Mouse (Mus musculus) neural tube, embryonic 11.5 days (tissue): ENCODE data around the gene Cln6. TPM values are rescaled to one million over a fixed set of nuclear protein-coding genes. Genes with fewer than 3 reads are reported as not detected.

ENCODE experiments used
- ATAC-seq: fragments of 200-750 bp; cut with Nextera tagmentation; 2 replicates; pipeline ENCODE4 v1.8.0; 2017; ENCODE audit warnings: moderate number of reproducible peaks, mild to moderate bottlenecking, moderate TSS enrichment, moderate library complexity; ENCODE audit not compliant: insufficient read depth, low FRiP score, low TSS enrichment
- DNase-seq: peaks from one replicate; pipeline ENCODE4 v3.0.0-alpha.2; 2015; ENCODE audit warnings: low spot score
- H3K27ac ChIP-seq: fragments of 300-500 bp; sonication (generic); 2 replicates; pipeline ENCODE4 v1.5.1; 2014; ENCODE audit warnings: low read depth, mild to moderate bottlenecking, low read length
- H3K27me3 ChIP-seq: fragments of 300-500 bp; sonication (generic); 2 replicates; pipeline ENCODE4 v1.6.1; 2014; ENCODE audit warnings: mild to moderate bottlenecking, low read length, mixed read lengths; ENCODE audit not compliant: control insufficient read depth, insufficient read depth
- H3K36me3 ChIP-seq: fragments of 300-500 bp; sonication (generic); 2 replicates; pipeline ENCODE4 v1.6.1; 2014; ENCODE audit warnings: mild to moderate bottlenecking, low read length, moderate library complexity, mixed read lengths; ENCODE audit not compliant: control insufficient read depth, insufficient read depth
- H3K4me1 ChIP-seq: fragments of 300-500 bp; sonication (generic); 2 replicates; pipeline ENCODE4 v1.6.1; 2014; ENCODE audit warnings: low read length, mixed read lengths; ENCODE audit not compliant: control insufficient read depth, insufficient read depth
- H3K4me2 ChIP-seq: fragments of 300-500 bp; sonication (generic); 2 replicates; pipeline ENCODE4 v1.6.1; 2014; ENCODE audit warnings: low read depth, mild to moderate bottlenecking, moderate library complexity
- H3K4me3 ChIP-seq: fragments of 300-500 bp; sonication (generic); 2 replicates; pipeline ENCODE4 v1.5.1; 2014; ENCODE audit warnings: low read depth, low read length
- H3K9ac ChIP-seq: fragments of 300-500 bp; sonication (generic); 2 replicates; pipeline ENCODE4 v1.6.1; 2014; ENCODE audit warnings: mild to moderate bottlenecking, low read length
- H3K9me3 ChIP-seq: fragments of 300-500 bp; sonication (generic); 2 replicates; pipeline ENCODE4 v1.6.1; 2016; ENCODE audit warnings: low read length; ENCODE audit not compliant: control insufficient read depth
- WGBS: fragments of 180-500 bp; shearing (Covaris S2); extraction: QIAGEN DNeasy Blood & Tissue Kit; methylation state at CpG from one replicate; pipeline ENCODE4 v1.1.7; 2014; 5-methylcytosine and 5-hydroxymethylcytosine counted together
- polyA plus RNA-seq: library from polyadenylated mRNA; unstranded; fragments of >200 nt; fragmentation: Nextera tagmentation; extraction: Ambion mirVana; gene quantifications from 2 replicates; pipeline ENCODE4 v1.2.1, GENCODE M21; 2014

Gene Cln6
- polyA plus RNA-seq, 1 experiment from 2014 or later = 10.4 TPM

- H3K4me1 ChIP-seq = peaks cover 3% of the 10 kb centered on the region; the same call in 1 of the 2 replicates
- 16% methylated on average over 14 of the region's 14 CpGs for WGBS
- no peaks in the 10 kb centered on the region for H3K27me3 ChIP-seq
- no peak overlapping the region for H3K27ac ChIP-seq
- no peaks in the 10 kb centered on the region for H3K9me3 ChIP-seq
- peak overlapping the region; percentile 76 for H3K4me2 ChIP-seq
- H3K9ac ChIP-seq = peak overlapping the region; percentile 83
- H3K36me3 ChIP-seq = no peaks in the 10 kb centered on the region
- ATAC-seq = no peak
- H3K4me3 ChIP-seq = peak overlapping the region; percentile 56
- no peak for DNase-seq
Observed at GRCm38 (mm10) chr9:62839172-62839770, 686 bp downstream of the Cln6 start.

GRCm38 (mm10) chr9:62843356-62844024 is 4.9 kb downstream of the Cln6 start:
- no peaks in the 10 kb centered on the region for H3K9me3 ChIP-seq
- H3K27ac ChIP-seq = no peak overlapping the region
- no peak overlapping the region for H3K9ac ChIP-seq
- no peak for ATAC-seq
- no peak for DNase-seq
- no peaks in the 10 kb centered on the region for H3K36me3 ChIP-seq
- H3K27me3 ChIP-seq = no peaks in the 10 kb centered on the region
- peaks cover 3% of the 10 kb centered on the region; the same call in 1 of the 2 replicates for H3K4me1 ChIP-seq
- 84% methylated on average over 10 of the region's 10 CpGs for WGBS
- no peak overlapping the region for H3K4me2 ChIP-seq
- no peak overlapping the region for H3K4me3 ChIP-seq

- H3K27me3 ChIP-seq = no peaks in the 10 kb centered on the region
- DNase-seq (no peak), ATAC-seq (no peak)
- H3K4me1 ChIP-seq = no peaks in the 10 kb centered on the region
- WGBS = 92% methylated on average over 5 of the region's 5 CpGs
- no peak overlapping the region for H3K4me3 ChIP-seq
- H3K9me3 ChIP-seq = no peaks in the 10 kb centered on the region
- no peaks in the 10 kb centered on the region for H3K36me3 ChIP-seq
- no peak overlapping the region for H3K4me2 ChIP-seq
- H3K9ac ChIP-seq = no peak overlapping the region
- no peak overlapping the region for H3K27ac ChIP-seq
Observed at GRCm38 (mm10) chr9:62844461-62844860, 5.9 kb downstream of the Cln6 start.

GRCm38 (mm10) chr9:62847694-62848093 is 9.1 kb downstream of the Cln6 start:
- WGBS = 6% methylated on average over 3 of the region's 3 CpGs
- H3K9ac ChIP-seq = no peak overlapping the region
- no peak overlapping the region for H3K27ac ChIP-seq
- no peaks in the 10 kb centered on the region for H3K36me3 ChIP-seq
- H3K4me3 ChIP-seq = no peak overlapping the region
- no peak for ATAC-seq
- H3K4me2 ChIP-seq = no peak overlapping the region
- H3K9me3 ChIP-seq = no peaks in the 10 kb centered on the region
- H3K27me3 ChIP-seq = no peaks in the 10 kb centered on the region
- H3K4me1 ChIP-seq = no peaks in the 10 kb centered on the region
- DNase-seq = peak; percentile 87

GRCm38 (mm10) chr9:62848641-62849040 is 10.1 kb downstream of the Cln6 start:
- WGBS = 86% methylated on average over 3 of the region's 3 CpGs
- Histone ChIP-seq H3K4me3 (no peak overlapping the region), H3K9ac (no peak overlapping the region), H3K27ac (no peak overlapping the region), H3K27me3 (no peaks in the 10 kb centered on the region), H3K9me3 (no peaks in the 10 kb centered on the region), H3K4me1 (no peaks in the 10 kb centered on the region), H3K4me2 (no peak overlapping the region), H3K36me3 (no peaks in the 10 kb centered on the region)
- no peak for ATAC-seq
- DNase-seq = no peak

GRCm38 (mm10) chr9:62851571-62851970 is 13.0 kb downstream of the Cln6 start:
- H3K27ac ChIP-seq = no peak overlapping the region

GRCm38 (mm10) chr9:62854483-62854882 is 15.9 kb downstream of the Cln6 start:
- WGBS = 65% methylated on average over 4 of the region's 4 CpGs
- no peak for DNase-seq

More at GRCm38 (mm10) chr9:62851571-62851970, 13.0 kb downstream of the Cln6 start:
- 70% methylated on average over 2 of the region's 2 CpGs for WGBS
- Histone ChIP-seq H3K27me3 (no peaks in the 10 kb centered on the region), H3K4me2 (no peak overlapping the region), H3K9me3 (no peaks in the 10 kb centered on the region), H3K4me1 (no peaks in the 10 kb centered on the region), H3K36me3 (no peaks in the 10 kb centered on the region), H3K4me3 (no peak overlapping the region), H3K9ac (no peak overlapping the region)
- DNase-seq = no peak
- ATAC-seq = no peak

GRCm38 (mm10) chr9:62857216-62857615 is 18.6 kb downstream of the Cln6 start:
- WGBS = 83% methylated on average over 9 of the region's 9 CpGs
- Histone ChIP-seq H3K36me3 (no peaks in the 10 kb centered on the region), H3K4me3 (no peak overlapping the region), H3K4me2 (no peak overlapping the region), H3K4me1 (peaks cover 14% of the 10 kb centered on the region), H3K27ac (no peak overlapping the region), H3K27me3 (no peaks in the 10 kb centered on the region), H3K9me3 (no peaks in the 10 kb centered on the region), H3K9ac (no peak overlapping the region)
- ATAC-seq (no peak), DNase-seq (no peak)

More at GRCm38 (mm10) chr9:62854483-62854882, 15.9 kb downstream of the Cln6 start:
- no peaks in the 10 kb centered on the region for H3K9me3 ChIP-seq
- H3K36me3 ChIP-seq = no peaks in the 10 kb centered on the region
- H3K4me2 ChIP-seq = no peak overlapping the region
- no peak for ATAC-seq
- no peaks in the 10 kb centered on the region for H3K27me3 ChIP-seq
- no peak overlapping the region for H3K27ac ChIP-seq
- H3K9ac ChIP-seq = no peak overlapping the region
- no peak overlapping the region for H3K4me3 ChIP-seq
- H3K4me1 ChIP-seq = peaks cover 14% of the 10 kb centered on the region

GRCm38 (mm10) chr9:62857719-62858261 is 19.2 kb downstream of the Cln6 start, which contains the start of gene Calml4:
Calml4 (plus strand) TSS chr9:62858080.
- Histone ChIP-seq H3K36me3 (no peaks in the 10 kb centered on the region), H3K9me3 (no peaks in the 10 kb centered on the region), H3K27me3 (no peaks in the 10 kb centered on the region), H3K9ac (no peak within 1 kb of the TSS), H3K4me1 (peaks cover 14% of the 10 kb centered on the region), H3K4me2 (0 out of 2 replicates have a peak within 1 kb of the TSS, but pooled peaks have one; percentile 3), H3K27ac (no peak within 1 kb of the TSS), H3K4me3 (no peak within 1 kb of the TSS)
- WGBS = 41% methylated on average over 20 of the region's 20 CpGs
- peak; percentile 47 for DNase-seq
- no peak for ATAC-seq
